Mouse (Mus musculus) heart, postnatal 25 days (tissue): ENCODE measurements around the gene Hoxa6. TPM values are rescaled to one million over a fixed set of nuclear protein-coding genes. Genes with fewer than 3 reads are reported as not detected.

Experiments used
- DNase-seq: peaks from one replicate; pipeline ENCODE4 v3.0.0; 2022; ENCODE audit warnings: low spot score
- intact Hi-C: fragments of 180-260 bp; cut with DNase I; formaldehyde crosslinking; loops from one replicate; pipeline ENCODE4 v1.15.1; 2025
- total RNA-seq, 2 experiments: library from RNA; stranded (reverse); gene quantifications; 2 replicates each; pipeline ENCODE4 v1.2.3; 2021

Hoxa6 gene
- total RNA-seq, 2 experiments from 2014 or later: not detected

DNA sequence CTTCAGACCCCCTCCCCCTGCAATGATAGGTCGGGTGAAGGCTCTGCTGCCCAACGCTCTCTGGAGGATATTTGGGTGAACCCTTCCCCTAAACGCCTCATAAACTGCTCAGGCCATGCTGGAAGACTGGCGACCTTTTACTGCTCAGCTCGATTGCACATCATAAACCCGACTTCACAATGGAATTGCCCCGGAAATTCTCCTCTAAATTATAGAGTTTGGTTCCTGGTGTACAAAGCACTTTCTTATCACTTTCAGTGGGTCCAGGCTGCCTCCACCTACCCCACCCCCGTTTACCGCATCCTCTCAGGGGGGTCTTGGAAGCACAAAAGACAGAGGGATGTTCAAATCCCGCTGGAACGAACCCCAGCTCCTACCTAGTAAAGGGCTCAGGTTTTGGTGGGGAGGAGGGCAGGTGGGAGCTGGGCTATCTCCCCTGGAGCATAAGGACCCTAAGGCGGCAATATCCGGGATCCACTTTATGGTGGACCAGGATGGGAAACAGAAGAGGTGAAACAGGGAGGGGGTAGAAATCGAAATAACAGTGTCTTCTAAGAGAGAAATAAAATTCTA is 10.2 kb upstream of the Hoxa6 start:
- no peak for DNase-seq
- intact Hi-C loops: loop anchor here (5.0 kb wide), 1 partner anchor 1036 kb away; no protein-coding TSS in a partner anchor

DNA sequence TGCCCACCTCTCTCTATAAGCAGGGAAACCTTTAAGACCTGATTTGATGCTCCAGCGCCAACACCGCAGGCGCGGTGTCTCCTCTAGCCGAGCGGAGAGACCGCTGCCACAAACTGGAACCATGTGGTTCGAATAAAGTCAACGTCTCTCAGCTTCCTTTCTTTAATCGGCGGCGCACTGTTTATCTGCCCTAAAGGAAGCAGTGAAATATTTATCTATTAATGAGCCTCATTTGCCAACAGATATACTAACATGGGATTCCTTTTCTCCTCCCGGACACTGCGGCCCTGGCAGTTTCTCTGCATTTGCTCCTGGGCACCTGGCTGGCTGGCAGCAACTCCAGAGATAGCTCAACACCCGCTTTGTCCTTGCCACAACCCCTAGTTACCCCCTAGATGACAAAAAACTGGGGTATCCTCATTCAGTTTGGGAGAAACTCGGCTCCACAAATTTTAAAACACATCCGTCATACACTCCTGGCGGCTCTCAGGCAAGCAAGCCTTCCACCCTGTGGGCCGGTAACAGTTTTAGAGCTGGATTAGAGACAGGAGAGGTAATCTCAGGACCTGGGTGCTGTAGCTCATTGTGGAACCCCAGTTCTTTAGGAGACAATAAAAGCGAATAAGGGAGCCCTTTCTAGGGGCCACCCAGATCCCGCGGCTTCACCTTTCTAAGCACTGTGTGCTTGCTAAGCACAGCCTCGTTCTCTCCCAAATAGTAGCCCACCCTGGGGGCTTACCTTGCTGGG is 9.5 kb upstream of the Hoxa6 start:
- intact Hi-C loops: loop anchor here (5.0 kb wide), 1 partner anchor 1036 kb away; no protein-coding TSS in a partner anchor
- no peak for DNase-seq

DNA sequence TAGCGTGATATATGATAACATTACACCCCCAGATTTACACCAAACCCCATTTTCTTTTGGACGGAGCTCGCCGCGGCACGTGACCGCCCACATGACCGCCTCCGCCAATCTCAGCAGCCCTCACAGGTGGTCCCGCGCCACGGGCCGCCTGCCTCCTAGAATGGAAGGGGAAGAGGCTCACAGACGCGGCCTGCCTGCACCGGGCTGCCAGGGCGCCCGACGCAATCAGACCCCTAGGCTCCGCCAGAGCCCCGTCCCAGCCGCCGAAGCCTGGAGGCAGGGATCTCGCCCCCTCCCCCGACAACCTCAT is 8.9 kb upstream of the Hoxa6 start:
- intact Hi-C loops: loop anchor here (5.0 kb wide), 1 partner anchor 1035 kb away; no protein-coding TSS in a partner anchor
- DNase-seq: no peak

DNA sequence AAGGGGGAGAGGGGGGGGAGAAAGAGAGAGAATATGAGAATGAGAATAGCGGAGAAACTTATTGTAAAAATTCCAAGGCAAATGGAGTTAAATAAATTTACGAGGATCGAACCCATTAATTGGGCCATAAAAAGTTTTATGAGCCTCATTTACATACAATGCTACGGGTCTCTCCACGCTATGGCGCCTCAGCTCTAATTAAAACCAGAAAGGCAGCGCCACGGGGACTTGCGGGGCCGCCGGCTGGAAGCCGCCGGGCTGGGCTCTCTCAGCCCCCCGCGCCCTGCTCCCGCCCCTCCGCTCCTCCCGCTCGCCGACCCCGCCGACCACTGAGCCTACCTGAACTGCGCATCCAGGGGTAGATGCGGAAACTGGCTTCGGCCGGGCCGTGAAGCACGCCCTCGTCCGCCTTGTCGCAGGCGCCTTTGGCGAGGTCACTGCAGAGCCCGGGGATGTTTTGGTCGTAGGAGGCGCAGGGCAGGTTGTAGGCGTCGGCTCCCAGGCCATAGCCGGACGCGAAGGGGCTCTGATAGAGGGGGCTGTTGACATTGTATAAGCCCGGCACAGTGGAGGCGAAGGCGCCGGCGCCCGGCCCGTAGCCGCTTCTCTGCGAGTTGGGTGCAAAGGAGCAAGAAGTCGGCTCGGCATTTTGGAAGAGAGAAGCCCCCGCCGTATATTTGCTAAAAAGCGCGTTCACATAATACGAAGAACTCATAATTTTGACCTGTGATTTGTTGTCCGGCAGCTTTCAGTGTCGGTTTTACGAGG is 8.4 kb upstream of the Hoxa6 start:
- intact Hi-C loops: loop anchor here (5.0 kb wide), 1 partner anchor 1035 kb away; no protein-coding TSS in a partner anchor
- DNase-seq: no peak

DNA sequence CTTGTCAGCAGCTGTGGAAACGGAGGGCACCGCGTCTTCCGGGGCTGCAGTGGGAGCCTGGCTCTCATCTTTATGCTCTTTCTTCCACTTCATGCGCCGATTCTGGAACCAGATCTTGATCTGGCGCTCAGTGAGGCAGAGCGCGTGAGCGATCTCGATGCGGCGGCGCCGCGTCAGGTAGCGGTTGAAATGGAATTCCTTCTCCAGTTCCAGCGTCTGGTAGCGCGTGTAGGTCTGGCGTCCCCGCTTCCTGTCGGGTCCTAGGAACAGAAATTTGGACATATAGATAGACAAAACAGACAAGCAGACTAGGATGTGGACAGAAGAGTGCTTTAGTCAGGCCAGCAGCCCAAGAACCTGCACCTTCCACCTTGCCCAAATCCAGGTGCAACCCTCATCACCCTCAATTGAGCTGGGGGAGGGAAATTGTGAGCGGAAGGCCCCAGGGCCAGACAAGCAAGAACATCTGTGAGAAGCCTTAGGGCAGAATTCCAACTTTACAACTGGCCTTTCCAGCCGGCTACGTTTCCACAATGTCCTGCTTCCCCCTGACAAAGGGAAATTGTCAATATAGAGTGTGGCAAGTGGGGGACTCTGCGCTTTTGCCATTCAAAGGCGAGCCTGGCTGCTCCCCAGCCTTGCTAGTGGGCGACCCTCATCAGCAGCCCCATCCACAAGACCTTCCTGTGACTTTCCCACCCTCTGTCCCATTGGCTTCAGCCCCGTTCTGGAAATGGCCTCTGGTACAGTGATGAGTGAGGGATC is 7.4 kb upstream of the Hoxa6 start:
- no peak for DNase-seq
- intact Hi-C loops: loop anchor here (5.0 kb wide), 1 partner anchor 1034 kb away; no protein-coding TSS in a partner anchor

GRCm38 (mm10) chr6:52215070-52215469 is 6.5 kb upstream of the Hoxa6 start:
- intact Hi-C loops: loop anchor here (5.0 kb wide), 1 partner anchor 1033 kb away; no protein-coding TSS in a partner anchor
- DNase-seq: no peak

- intact Hi-C loops: no loop called here
- DNase-seq: no peak
Measured at GRCm38 (mm10) chr6:52214271-52214670, 5.7 kb upstream of the Hoxa6 start.

DNA sequence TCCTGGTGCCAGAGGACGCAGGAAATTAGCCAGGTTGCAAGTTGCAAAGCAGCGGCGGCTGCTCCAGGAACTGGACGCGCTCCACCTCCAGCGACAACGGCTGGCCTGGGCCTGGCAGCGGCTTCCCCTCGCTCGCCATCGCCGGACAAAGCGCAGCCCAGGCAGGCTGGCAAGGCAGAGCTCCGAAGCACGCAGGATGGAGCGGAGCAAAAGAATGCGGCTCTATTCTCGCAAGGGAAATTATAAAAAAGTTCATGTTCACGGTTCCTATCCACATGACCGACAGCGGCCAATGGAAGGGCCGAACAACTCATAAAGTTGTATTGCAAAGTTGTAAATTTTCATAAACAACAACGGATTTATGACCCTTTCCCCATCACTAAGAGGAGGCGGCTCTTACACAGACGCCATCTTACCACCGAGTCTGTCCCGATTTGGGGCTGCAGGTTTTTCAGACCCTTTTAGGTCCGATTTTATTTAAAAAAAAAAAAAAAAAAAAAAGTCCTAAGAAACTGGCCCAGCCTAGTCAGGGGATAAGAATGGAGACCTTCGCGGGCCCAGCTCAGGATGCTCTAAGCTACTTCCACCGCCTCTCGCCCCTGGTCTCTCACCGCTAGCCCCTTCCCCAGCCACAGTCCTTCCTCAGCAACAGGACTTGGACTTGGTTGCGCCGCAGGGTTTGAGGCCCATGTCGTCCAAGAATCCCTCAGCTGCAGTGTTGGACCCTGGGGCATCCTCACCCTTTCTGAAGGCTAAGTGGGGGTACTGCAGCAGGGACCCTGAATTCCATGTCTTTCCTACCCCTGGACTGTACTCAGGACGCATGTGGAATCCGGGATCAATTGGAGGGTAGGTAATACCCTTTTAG is 4.8 kb upstream of the Hoxa6 start, which contains the start of the genes Hoxa3 and Gm28308:
Gene Hoxa3, minus strand, starts transcription at position 218 of the 868 bp plus-strand sequence.
Gene Gm28308, minus strand, starts transcription at position 221 of the 868 bp plus-strand sequence.
- no peak for DNase-seq
- intact Hi-C loops: no loop called here

- DNase-seq: no peak
- intact Hi-C loops: no loop called here
Measured at GRCm38 (mm10) chr6:52212556-52213118, 4.1 kb upstream of the Hoxa6 start.

GRCm38 (mm10) chr6:52211961-52212360 is 3.4 kb upstream of the Hoxa6 start:
- no peak for DNase-seq

GRCm38 (mm10) chr6:52211170-52211935 is 2.8 kb upstream of the Hoxa6 start:
- no peak for DNase-seq
- intact Hi-C loops: no loop called here

More at GRCm38 (mm10) chr6:52211961-52212360, 3.4 kb upstream of the Hoxa6 start:
- intact Hi-C loops: no loop called here

DNA sequence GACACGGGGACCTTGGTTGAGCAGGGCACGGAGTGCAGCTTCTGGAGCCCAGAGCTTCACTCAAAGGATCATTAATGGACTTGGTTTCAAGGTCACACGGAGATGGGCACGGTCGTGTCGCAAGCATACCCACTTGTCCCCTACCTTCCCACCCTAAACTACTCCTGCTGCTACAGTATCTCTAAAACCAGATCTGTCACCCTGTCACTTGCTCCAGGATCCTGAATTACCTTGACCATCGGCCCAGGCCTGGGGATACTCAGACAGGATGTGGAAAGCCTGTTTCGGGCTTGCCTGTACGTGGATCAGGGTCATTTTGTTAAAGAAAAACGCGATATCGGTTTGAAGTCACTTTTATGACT is 1.1 kb upstream of the Hoxa6 start:
- DNase-seq: no peak
- intact Hi-C loops: no loop called here

DNA sequence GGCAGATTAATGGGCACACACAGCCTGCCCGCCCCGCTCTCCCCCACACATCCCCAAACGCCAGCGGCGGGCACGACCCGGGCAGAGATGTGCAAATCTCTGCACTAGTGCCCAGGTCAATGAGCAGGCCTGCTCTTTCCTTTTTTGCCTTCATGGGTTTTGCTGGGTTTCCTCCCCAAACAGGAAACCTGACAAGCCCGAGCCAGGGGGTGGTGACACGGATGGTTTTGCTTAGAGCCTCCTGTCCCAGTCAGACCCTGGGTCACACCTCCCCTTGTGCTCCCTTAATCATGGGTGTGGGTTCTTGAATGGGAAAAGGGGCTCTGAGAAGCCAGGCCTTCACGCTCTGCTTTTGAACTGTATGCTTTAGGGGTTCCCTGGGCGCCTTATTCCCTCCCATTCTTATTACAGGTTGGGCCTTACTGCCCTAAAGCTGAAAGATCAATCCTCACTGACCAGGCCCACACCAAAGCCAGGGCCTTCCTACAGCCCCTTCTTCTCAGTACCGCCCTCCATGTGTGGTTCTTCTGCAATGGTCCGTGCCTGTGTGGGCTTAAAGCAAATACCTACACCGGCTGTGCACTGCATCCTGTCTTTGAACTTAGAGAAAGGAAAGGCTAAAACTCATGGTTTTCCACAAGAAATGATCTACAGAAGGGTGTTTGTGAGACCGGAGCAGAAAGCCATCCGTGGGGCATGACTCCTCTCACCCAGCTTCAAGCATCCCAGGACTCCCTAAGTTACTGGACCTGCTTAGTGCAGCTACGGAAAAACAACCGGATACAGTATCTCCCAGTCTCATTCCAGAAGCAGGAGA is 554 bp upstream of the Hoxa6 start:
- DNase-seq: no peak
- intact Hi-C loops: no loop called here

- intact Hi-C loops: no loop called here
- DNase-seq: no peak
Measured at GRCm38 (mm10) chr6:52207684-52207976, 892 bp downstream of the Hoxa6 start.

- no peak for DNase-seq
- intact Hi-C loops: no loop called here
Measured at GRCm38 (mm10) chr6:52206882-52207683, 1.4 kb downstream of the Hoxa6 start.
